In genomic region chr2:32778081-32778480, GRCm38 (mm10) we compare ENCODE assay signal across 11 mouse cellular contexts. TPM values are rescaled to one million over a fixed set of nuclear protein-coding genes. Genes with fewer than 3 reads are reported as not detected.
"Had no signal": no experiment of that assay in that cellular context is flagged by ENCODE, and none has a peak within 500 bp of the region (broad histone marks: within the 10 kb centered on the region; RNA-seq: fewer than 3 reads in every experiment).

No protein-coding gene starts in this region.

- DNase-seq: kidney, adult 11 months; kidney, postnatal 10 days; kidney, postnatal 4 days; left cerebral cortex, postnatal 4 days; lung, adult 18-20 months; retina, postnatal 1 day; right cerebral cortex, postnatal 4 days; spleen, adult 18-20 months had no signal

RNA-seq across cellular contexts. Expression of gene Cfap157, which starts 6.1 kb away (rescaled TPM):
- total RNA-seq: left cerebral cortex, postnatal 10 days; liver, adult 2 months; megakaryocyte-erythroid progenitor cell, adult 5-6 weeks had no signal

RNA-seq across cellular contexts. Expression of gene 6330409D20Rik, which starts 37.3 kb away (rescaled TPM):
- total RNA-seq: liver, adult 2 months; megakaryocyte-erythroid progenitor cell, adult 5-6 weeks had no signal
